Mouse (Mus musculus) hindbrain, embryonic 13.5 days (tissue): ENCODE measurements at regions not wholly inside any gene's neighbourhood (a gene's known extent, or its start where the extent isn't known, plus 50 kb on each side); places are given as distances from the start of the nearest gene placed in this dataset.

ENCODE experiments used
- ATAC-seq: fragments of 200-750 bp; cut with Nextera tagmentation; 2 replicates; pipeline ENCODE4 v1.8.0; 2017; ENCODE audit warnings: moderate TSS enrichment; ENCODE audit not compliant: low FRiP score
- H3K27ac ChIP-seq: fragments of 300-500 bp; sonication (generic); 2 replicates; pipeline ENCODE4 v1.5.1; 2015; ENCODE audit warnings: inconsistent platforms, mild to moderate bottlenecking, moderate library complexity
- H3K27me3 ChIP-seq: fragments of 300-500 bp; sonication (generic); 2 replicates; pipeline ENCODE4 v1.6.1; 2015; ENCODE audit warnings: mild to moderate bottlenecking, inconsistent platforms
- H3K36me3 ChIP-seq: fragments of 300-500 bp; sonication (generic); 2 replicates; pipeline ENCODE4 v1.6.1; 2015; ENCODE audit warnings: mild to moderate bottlenecking, inconsistent platforms
- H3K4me1 ChIP-seq: fragments of 300-500 bp; sonication (generic); replicated peaks from 2 replicates; pipeline ENCODE4 v1.6.1; 2015; ENCODE audit warnings: inconsistent platforms
- H3K4me2 ChIP-seq: fragments of 300-500 bp; sonication (generic); 2 replicates; pipeline ENCODE4 v1.6.1; 2015; ENCODE audit warnings: inconsistent platforms, mild to moderate bottlenecking, moderate library complexity
- H3K4me3 ChIP-seq: fragments of 300-500 bp; sonication (generic); 2 replicates; pipeline ENCODE4 v1.5.1; 2015; ENCODE audit warnings: mild to moderate bottlenecking, inconsistent platforms
- H3K9ac ChIP-seq: fragments of 300-500 bp; sonication (generic); 2 replicates; pipeline ENCODE4 v1.6.1; 2015; ENCODE audit warnings: mild to moderate bottlenecking, inconsistent platforms
- H3K9me3 ChIP-seq: fragments of 300-500 bp; sonication (generic); 2 replicates; pipeline ENCODE4 v1.6.1; 2016; ENCODE audit warnings: inconsistent platforms
- WGBS: fragments of 180-500 bp; shearing (Covaris S2); methylation state at CpG from one replicate; pipeline ENCODE4 v1.1.7; 2015; 5-methylcytosine and 5-hydroxymethylcytosine counted together

- Histone ChIP-seq H3K4me2 (no peak overlapping the region), H3K27me3 (no peaks in the 10 kb centered on the region), H3K9me3 (no peaks in the 10 kb centered on the region), H3K27ac (no peak overlapping the region), H3K36me3 (no peaks in the 10 kb centered on the region), H3K9ac (no peak overlapping the region), H3K4me3 (no peak overlapping the region), H3K4me1 (no peaks in the 10 kb centered on the region)
- ATAC-seq = no peak
- WGBS = 56% methylated on average over 8 of the region's 8 CpGs
Measured at GRCm38 (mm10) chr17:60804715-60805449, 1791.7 kb upstream of the Nudt12 start.

- Histone ChIP-seq H3K27me3 (no peaks in the 10 kb centered on the region), H3K9ac (no peak overlapping the region), H3K9me3 (no peaks in the 10 kb centered on the region), H3K4me1 (no peaks in the 10 kb centered on the region), H3K36me3 (no peaks in the 10 kb centered on the region), H3K4me2 (no peak overlapping the region), H3K27ac (no peak overlapping the region), H3K4me3 (no peak overlapping the region)
- ATAC-seq = no peak
- WGBS = 84% methylated on average over 2 of the region's 2 CpGs
Measured at GRCm38 (mm10) chr17:60762270-60762669, 1749.1 kb upstream of the Nudt12 start.

- Histone ChIP-seq H3K36me3 (no peaks in the 10 kb centered on the region), H3K9me3 (no peaks in the 10 kb centered on the region), H3K9ac (no peak overlapping the region), H3K27ac (no peak overlapping the region), H3K4me3 (no peak overlapping the region), H3K4me2 (no peak overlapping the region), H3K4me1 (no peaks in the 10 kb centered on the region), H3K27me3 (no peaks in the 10 kb centered on the region)
- ATAC-seq = no peak
Measured at GRCm38 (mm10) chr17:60761100-60761499, 1747.9 kb upstream of the Nudt12 start.

- Histone ChIP-seq H3K27me3 (no peaks in the 10 kb centered on the region), H3K36me3 (no peaks in the 10 kb centered on the region), H3K9me3 (no peaks in the 10 kb centered on the region), H3K9ac (no peak overlapping the region), H3K4me1 (no peaks in the 10 kb centered on the region), H3K4me3 (no peak overlapping the region), H3K27ac (no peak overlapping the region), H3K4me2 (no peak overlapping the region)
- no peak for ATAC-seq
- 84% methylated on average over 1 of the region's 1 CpGs for WGBS
Measured at GRCm38 (mm10) chr17:60742856-60743255, 1729.7 kb upstream of the Nudt12 start.

- 72% methylated on average over 1 of the region's 1 CpGs for WGBS
- no peak overlapping the region for H3K4me2 ChIP-seq
- H3K9ac ChIP-seq = no peak overlapping the region
- H3K4me1 ChIP-seq = no peaks in the 10 kb centered on the region
- no peaks in the 10 kb centered on the region for H3K36me3 ChIP-seq
- no peaks in the 10 kb centered on the region for H3K9me3 ChIP-seq
- no peak overlapping the region for H3K27ac ChIP-seq
- H3K27me3 ChIP-seq = no peaks in the 10 kb centered on the region
- no peak for ATAC-seq
- no peak overlapping the region for H3K4me3 ChIP-seq
Measured at GRCm38 (mm10) chr17:60738211-60738610, 1725.0 kb upstream of the Nudt12 start.

GRCm38 (mm10) chr17:60720138-60720537, 1707.0 kb upstream of the Nudt12 start:
- H3K4me3 ChIP-seq = no peak overlapping the region
- no peaks in the 10 kb centered on the region for H3K4me1 ChIP-seq
- H3K27me3 ChIP-seq = no peaks in the 10 kb centered on the region
- H3K9me3 ChIP-seq = no peaks in the 10 kb centered on the region
- 88% methylated on average over 2 of the region's 2 CpGs for WGBS
- H3K27ac ChIP-seq = no peak overlapping the region
- no peaks in the 10 kb centered on the region for H3K36me3 ChIP-seq
- H3K9ac ChIP-seq = no peak overlapping the region
- ATAC-seq = no peak
- no peak overlapping the region for H3K4me2 ChIP-seq

- Histone ChIP-seq H3K9ac (no peak overlapping the region), H3K36me3 (no peaks in the 10 kb centered on the region), H3K27me3 (no peaks in the 10 kb centered on the region), H3K27ac (no peak overlapping the region), H3K4me1 (no peaks in the 10 kb centered on the region), H3K4me3 (no peak overlapping the region), H3K9me3 (no peaks in the 10 kb centered on the region), H3K4me2 (no peak overlapping the region)
- ATAC-seq = no peak
Measured at GRCm38 (mm10) chr17:60717931-60718621, 1704.9 kb upstream of the Nudt12 start.

GRCm38 (mm10) chr17:60717494-60717893, 1704.3 kb upstream of the Nudt12 start:
- H3K4me1 ChIP-seq = no peaks in the 10 kb centered on the region
- no peak overlapping the region for H3K4me3 ChIP-seq
- 83% methylated on average over 2 of the region's 2 CpGs for WGBS
- H3K9me3 ChIP-seq = no peaks in the 10 kb centered on the region
- no peaks in the 10 kb centered on the region for H3K27me3 ChIP-seq
- no peak for ATAC-seq
- no peaks in the 10 kb centered on the region for H3K36me3 ChIP-seq
- H3K9ac ChIP-seq = no peak overlapping the region
- H3K27ac ChIP-seq = no peak overlapping the region
- no peak overlapping the region for H3K4me2 ChIP-seq
